Mouse (Mus musculus) myocyte (in vitro differentiated cells): Measurements from ENCODE around the gene Ovca2.

ENCODE experiments used
- MYOG ChIP-seq, 3 experiments: IDR thresholded peaks; one replicate each; pipeline ENCODE4 v1.6.1; 2011; ENCODE audit warnings: control low read depth in 2 of 3, low read depth in 2 of 3, mild to moderate bottlenecking in 2 of 3; ENCODE audit not compliant: insufficient read length in 2 of 3, control insufficient read depth in 1 of 3, insufficient read depth in 1 of 3
- REST ChIP-seq: IDR thresholded peaks from one replicate; pipeline ENCODE4 v1.6.1; 2011; ENCODE audit warnings: mild to moderate bottlenecking, control low read depth, moderate library complexity; ENCODE audit not compliant: insufficient read depth, insufficient read length

GRCm38 (mm10) chr11:75134485-75135068 lies 44.1 kb downstream of the Ovca2 start:
- TF ChIP-seq MYOG (IDR thresholded peaks at IDR 0.05; ENCODE audit: control insufficient read depth in 1 of 3, insufficient read depth in 1 of 3, insufficient read length in 2 of 3, low read depth in 2 of 3) (no peak), REST (no peak)
